Mouse (Mus musculus) cerebellum, adult 9-10 months (tissue): Measurements from ENCODE around the gene Sebox.

Experiments used
- DNase-seq: peaks from one replicate; pipeline ENCODE4 v3.0.0; 2022

Gene Sebox

DNA sequence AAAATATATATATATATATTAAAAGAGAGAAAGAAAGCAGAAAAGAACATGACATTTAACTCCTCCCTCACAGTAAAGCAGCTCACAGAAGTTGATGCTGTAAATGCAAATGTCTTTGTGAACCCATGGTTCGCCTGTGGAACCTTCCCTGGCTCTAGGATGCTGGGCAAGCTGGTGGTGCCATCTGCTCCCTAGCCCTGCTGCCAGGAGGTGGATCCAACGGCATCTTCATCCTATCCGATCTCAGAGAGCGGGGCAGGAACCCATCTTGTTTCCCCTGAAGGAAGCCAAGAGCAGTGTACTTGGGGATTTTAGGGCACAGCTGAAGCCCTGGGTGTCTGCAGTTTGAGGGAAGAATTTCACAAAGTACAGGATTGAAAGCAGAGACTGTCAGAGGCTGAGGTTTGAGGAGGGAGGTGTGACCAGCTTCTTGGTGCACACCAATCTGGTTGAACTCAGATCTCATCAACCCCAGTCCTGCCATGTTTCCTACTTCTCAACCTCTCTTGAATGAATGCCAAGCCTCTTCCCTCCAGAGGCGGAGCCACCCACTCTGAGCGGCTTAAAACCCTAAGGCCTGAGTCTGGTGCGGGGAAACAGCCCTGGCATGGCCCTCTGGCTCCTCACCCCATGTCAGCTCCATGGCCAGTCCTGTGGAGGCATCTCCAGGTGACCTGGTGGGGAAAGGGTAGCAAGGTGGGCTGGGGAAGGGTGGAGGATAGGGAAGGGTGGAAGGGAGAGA lies at the start of gene Sebox:
Sebox (plus strand) TSS at position 539 of the 742 bp plus-strand sequence.
- peak; percentile 92 for DNase-seq

DNA sequence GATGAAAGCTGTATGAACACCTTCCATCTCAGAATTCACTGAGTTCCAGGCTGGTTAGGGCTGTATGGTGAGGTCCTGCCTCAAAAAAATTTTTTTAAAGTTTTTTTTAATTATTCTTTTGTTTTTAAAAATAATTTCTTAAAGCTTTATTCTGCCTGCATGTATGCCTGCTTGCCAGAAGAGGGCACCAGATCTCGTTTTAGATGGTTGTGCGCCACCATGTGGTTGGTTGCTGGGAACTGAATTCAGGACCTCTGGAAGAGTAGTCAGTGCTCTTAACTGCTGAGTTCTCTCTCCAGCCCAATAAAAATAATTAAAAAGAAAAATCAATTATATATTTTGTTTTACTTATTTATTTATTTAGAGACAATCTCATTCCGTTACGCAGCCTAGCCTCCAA lies 49.6 kb upstream of the Sebox start:
- peak; percentile 51 for DNase-seq

DNA sequence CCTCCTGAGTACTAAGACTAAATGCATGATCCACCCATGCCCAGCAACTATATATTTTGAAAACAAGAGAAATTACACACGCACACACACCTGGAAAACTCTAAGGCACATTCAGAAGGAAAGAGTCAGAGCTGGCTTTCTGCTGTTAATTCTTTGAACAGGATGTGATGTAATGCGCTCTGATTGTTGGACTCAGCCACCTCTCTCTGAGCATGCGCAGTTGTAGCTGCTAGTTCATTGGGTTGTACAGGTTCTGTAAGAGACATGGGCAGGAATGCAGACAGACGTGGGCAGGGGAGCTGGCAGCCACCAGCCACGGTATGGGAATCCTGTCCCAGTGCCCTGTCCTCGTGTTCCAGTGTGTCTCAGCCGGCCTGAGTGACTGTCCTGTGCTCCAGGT lies 49.0 kb upstream of the Sebox start:
- DNase-seq, result no peak

DNA sequence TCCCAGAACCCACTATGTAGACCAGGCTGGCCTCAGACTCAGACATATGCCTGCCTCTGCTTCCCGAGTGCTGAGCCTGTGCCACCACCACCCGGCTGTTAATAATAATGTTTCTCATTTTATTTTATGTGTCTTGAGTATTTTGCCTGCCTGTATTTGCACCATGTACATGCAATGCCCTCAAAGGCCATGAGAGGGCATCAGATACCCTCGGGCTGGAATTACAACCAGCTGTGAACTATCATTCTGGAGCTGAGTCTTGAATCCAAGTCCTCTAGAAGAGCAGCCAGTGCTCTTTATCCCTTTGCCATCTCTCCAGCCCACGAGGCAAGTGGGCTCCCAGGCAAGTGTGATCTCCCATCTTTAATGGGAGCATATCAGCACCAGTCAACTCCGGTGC lies 47.9 kb upstream of the Sebox start:
- DNase-seq, result no peak

DNA sequence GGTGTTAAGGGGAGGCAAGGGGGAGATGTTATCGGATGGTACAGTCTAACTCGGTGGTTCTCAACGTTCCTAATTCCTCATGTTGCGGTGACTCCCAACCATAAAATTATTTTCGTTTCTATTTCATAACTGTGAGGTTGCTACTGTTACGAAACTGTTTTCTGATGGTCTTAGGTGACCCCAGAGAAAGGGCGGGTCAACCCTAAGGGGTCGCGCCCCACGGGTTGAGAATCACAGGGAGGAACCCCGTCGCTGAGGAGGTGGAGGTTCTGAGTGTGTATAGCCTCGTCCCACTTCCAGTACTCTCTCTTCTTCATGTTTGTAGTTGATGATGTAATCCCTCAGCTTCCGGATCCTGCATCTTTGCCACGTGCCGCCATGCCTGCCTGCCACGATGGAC lies 44.5 kb upstream of the Sebox start:
- no peak for DNase-seq

DNA sequence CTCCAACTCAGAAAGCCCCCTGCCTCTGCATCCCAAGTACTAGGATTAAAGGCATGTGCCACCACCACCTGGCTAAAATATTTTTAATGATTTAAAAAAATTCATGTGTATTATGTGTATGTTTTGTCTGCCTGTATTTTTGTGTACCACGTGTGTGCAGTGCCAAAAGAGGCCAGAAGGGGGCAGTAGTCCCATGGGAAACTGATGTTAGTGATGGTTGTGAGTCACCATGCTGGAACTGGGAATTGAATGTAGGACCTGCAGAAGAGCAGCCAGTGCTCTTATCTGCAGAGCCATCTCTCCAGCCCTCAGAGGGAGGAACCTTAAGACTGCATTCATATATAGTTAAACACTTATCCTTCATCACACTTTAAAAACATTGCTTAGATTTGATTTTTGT lies 41.4 kb upstream of the Sebox start:
- DNase-seq, result no peak

DNA sequence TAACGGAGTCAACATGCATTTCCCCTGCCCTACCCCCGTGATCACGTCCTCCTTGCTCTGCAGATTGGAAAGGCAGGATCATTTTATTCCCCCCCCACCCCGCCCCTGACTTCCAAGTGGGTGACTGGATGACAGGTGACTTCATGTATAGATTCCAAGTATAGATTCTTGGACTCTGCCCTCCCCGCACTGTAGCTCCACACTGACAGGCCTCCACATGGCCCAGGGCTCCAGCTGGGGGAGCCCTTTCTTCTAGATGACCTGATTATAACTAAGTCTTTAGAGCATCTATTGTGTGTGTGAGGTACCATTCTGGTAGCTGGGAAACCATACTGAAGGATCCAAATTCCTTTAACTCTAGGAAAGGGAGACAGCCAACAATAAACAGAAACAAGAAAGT lies 40.6 kb upstream of the Sebox start:
- DNase-seq, result no peak

DNA sequence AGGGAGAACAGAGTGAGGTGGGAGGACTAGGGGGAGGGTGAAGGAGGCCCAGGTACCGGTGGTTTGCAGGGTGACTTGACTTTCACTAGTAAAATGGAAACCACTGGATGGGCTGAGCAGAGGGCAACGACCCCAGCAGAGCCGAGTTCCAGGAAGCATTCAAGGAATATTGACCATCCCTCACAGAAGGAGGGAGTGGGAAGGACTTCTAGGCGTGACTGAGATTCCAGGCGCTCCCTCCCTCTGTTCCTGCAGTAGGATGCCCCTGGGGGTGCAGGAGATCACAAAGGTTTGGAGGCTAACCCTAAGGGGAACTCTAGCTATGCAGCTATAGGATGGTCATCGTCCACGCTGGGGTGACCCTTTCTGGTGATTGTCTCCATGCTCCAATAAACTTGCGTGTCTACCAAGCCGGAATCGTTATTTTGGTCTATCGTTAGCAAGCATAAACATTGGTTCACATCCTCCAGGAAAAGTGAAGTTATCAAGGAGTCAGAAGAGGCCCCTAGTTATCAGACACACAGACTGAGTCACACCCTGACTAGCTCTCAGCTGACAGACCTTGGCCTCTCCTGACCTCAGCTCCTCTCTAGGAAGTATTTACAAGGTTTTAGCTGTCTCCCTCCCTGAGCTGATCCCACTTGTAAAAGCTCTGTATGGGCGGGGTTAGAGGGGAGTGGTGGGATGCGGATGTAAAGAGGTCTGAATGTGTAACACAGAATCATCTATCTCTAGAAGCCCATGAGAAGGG lies 39.8 kb upstream of the Sebox start:
- no peak for DNase-seq

DNA sequence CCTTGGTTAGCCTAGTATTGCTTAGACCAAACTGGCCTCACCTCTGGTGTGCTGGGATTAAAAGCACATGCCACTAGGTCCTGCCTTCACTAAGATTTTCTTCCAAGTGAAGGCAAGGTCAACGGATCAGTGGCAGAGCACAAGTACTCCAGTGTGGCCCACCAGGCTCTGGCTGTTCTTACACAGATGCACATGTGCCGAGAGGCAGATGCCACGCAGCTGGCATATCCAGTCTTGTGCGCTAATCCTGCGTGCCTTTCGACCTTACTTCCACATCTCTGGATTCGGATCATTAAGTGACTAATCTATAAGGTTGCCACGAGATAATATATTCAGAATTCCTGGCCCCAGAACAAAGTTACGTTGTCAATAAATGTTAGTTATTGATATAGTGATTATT lies 38.1 kb upstream of the Sebox start:
- no peak for DNase-seq

DNA sequence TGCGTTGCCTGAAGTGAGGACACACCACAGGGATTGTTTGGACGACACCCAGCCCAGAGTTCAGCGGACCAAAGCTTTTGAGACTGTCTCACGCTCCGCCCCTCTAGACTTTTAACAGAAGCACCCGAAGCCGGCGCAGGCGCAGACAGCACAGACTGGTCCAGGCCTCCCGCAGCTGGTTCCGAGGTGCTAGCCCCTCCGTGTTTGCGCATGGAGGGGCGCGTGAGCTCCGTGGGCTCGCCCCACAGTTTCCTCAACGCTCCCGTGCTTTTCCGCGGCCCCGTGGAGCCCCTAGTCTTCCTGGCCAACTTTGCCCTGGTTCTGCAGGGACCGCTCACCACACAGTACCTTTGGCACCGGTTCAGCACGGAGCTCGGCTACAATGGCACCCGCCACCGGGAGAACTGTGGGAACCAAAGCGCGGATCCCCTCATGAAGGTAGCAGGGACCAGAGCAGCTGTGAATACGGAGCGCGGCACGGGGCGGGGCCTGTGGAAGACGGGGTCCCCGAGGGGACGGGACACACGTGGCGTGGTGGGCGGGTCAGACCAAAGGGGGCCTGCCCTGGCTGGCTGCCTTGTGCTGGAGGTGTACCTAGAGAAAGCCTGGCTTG lies 37.6 kb upstream of the Sebox start, which contains the start of gene Slc46a1:
Slc46a1 (plus strand) TSS at position 130 of the 613 bp plus-strand sequence.
- peak; percentile 63 for DNase-seq

DNA sequence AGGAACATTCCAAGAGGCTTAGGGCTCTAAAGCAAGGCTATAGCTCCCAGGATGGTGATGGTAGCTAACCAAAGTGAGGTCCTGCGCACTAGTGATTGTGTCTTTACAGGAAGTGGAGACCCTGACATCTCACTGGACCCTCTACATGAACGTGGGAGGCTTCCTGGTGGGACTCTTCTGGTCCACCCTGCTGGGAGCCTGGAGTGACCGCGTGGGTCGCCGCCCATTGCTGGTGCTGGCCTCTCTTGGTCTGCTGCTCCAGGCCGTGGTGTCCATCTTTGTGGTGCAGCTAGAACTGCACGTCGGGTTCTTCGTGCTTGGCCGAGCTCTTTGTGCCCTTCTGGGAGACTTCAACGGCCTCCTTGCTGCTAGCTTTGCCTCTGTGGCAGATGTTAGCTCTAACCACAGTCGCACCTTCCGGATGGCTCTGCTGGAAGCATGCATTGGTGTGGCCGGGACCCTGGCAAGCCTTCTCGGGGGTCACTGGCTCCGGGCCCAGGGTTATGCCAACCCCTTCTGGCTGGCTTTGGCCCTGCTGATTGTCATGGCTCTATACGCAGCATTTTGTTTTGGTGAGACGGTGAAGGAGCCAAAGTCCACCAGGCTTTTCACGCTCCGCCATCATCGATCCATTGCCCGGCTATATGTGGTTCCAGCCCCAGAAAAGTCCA lies 36.9 kb upstream of the Sebox start:
- DNase-seq, result no peak

DNA sequence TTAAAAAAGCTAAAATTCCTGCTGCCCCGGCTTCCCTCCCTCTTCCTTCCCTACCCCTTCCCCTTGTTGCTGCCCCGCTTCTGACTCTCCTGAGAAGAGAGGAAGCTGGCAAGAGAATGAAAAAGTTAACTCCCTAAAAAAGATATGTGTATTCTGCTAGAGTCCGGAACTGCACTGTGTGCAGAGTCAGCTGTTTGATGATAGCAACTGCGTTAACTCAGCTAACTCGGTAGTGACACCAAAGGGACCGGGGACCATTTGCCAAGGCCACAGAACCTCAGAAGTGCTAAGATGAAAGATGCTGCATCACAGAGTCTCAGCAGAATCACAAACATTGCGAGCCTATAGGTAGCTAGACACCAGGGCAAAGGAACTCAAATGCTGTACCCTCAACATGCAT lies 35.7 kb upstream of the Sebox start:
- no peak for DNase-seq

DNA sequence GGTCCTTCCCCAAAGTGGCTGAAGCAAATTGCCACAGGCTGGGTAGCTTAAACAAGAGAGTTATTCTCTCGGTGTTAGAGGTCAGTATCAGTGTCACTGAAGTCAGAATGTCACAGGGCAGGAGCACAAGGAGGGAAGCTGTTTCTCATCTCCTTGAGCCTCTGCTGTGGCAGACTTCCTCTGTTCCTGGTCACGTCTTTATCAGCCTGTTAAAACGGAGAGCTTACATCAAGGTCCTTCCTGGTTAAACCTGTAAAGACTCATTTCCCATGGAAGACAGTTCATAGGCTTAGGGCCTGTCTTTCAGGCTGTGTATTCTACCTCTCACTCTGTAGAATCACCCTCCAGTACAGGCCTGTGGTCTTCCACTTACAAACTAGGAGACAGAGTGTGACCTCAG lies 35.3 kb upstream of the Sebox start:
- DNase-seq, result no peak

DNA sequence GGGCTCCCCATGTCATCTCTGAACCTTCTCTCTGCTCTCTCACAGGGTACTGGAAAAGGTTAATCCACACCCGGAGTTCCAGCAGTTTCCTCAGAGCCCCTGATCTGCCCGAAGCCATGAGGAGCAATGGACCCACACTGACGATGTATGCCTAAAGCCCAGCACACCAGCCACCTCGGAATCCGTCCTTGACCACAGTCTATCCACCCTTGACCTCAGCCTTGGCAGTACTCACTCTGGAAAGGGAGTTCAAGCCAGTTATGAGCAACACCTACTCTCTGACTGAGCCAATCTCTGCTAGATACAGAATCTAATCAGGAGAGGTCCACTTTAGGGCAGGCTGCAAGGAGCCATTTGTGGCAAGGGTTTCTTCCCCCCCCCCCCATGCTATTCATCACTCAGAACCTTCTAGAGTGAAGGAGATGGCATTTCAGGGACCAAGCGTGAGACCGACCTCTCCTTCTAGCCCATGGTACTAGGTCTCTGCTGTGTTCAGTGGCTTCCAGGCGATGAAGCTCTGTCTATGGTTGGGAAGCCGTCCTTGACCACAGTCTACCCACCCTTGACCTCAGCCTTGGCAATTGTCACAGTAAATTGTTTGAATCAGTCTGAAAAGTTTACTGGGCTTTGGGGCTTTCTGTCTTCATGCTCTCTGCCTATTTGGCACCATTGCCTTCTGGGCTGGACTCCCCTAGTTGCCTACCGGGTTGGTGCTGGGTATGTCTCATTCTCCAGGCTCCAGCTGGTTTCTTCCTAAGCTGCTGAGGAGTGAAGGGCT lies 31.7 kb upstream of the Sebox start:
- DNase-seq, result no peak

DNA sequence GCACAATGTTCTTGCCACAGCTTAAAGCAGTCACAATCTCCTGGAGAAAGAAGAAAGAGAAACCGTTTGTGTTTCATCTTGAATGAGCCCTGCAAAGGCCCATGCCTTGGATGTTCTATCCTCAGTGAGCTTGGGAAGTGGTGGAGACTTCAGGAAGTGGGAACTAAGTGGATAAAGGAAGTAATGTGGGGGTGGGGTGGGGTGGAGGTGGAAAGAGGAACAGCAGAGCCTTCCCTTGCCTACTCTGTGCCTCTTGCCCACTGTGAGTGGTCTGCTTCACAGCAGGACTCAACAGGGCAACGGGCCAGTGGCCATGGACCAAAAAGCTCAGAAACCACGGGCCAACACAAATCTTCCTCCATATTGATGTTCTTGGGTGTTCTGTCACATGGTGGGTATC lies 28.0 kb upstream of the Sebox start:
- DNase-seq, result no peak

DNA sequence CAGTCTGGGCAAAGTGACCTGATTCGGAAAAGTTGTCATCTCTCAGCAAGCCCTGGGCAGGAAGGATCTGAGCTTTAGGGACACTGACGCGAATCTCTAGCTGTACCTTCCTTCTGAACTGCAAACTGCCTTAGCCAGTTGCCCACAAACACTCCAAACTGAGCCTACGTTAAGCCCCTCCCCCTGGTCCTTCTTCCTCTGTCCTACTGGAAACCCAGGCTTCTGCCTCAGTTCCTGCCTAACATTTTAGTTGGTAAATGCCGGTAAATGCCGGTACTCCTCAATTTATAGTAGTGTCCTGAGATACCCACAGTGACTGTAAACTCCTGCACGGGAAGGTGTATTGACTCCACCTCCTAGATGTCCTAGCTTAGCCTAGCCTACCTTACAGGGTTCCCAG lies 19.6 kb upstream of the Sebox start:
- DNase-seq, result no peak

DNA sequence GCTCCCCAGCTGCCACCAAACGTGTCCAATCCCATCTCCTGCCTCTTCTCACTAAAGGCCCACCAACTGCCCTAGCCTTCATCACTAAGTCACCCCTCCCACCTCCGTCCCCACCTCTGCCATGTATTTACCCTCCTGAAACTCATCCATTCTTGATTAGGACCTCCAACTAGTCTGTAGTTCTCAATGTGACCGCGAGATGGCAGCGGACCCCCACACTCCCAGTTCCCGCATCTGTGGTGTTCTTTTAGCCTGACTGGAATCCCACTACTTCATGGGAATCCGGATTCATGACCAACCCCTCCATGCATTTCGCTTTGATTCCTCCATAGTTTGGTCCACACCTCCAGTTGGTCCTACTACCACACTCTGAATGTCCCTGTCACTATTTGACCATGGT lies 15.1 kb upstream of the Sebox start:
- DNase-seq, result peak; percentile 86

DNA sequence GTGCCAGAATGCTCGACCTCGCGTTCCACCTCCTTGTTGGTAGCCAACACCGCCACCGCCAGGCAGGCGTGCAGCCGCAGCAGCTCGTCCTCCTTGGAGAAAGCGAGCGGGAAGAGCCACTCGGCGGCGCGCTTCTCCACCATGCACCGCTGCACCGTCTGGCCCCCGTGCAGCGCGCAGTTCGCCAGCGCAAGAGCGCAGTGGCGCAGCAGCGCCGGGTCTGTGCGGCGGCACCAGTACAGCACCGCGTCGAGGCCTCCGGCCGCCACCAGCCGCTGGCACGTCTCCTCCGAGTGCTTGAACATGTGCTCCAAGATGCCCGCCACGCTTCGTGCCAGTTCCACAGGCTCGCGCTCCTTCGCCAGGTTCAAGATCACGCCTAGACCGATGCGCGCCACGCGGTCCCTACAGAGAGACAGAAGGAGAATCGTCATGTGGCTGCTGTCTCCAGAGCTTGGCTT lies 12.4 kb upstream of the Sebox start:
- peak; percentile 73 for DNase-seq

DNA sequence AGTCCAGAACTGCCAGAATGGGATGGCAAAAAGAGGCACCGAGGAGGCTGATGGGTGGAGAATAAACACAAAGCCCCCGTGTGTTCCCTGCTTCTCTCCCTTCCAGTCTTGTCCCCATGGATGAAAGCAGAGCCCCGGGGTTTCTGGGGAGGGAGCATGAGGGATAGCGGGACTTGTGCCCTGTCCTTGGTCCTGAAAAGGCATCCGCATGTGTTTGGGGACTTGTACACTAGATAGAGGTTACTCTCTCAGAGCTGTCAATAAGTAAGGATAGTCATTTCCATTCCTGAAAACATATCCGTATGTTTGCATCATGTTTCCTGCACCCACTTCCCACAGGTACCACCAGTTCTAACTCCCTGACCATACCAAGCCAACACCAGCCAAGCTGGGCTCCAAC lies 7.3 kb upstream of the Sebox start:
- DNase-seq, result no peak

DNA sequence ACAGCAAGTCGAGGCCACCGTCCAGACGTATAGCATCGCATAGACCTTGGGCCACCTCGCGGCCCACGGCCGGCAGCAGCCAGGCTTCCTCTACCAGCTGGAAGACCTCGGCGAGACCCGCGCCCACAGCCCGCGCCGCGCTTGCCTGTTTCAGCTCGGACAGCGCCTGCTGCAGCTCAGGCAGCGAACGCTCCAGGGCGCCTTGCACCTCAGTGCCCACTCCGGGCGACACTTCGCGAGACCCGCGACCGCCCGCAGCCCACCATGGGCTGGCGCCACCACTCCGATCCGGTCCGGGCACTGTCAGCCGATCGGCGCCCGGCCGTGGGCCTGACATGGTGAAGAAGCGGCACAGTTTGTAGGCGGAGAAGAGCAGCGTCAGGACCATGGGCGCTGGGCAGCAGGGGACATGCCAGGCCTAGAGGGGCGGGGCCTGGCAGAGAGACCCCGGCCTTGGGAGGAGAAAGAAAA lies 6.1 kb upstream of the Sebox start:
- DNase-seq, result peak; percentile 73

DNA sequence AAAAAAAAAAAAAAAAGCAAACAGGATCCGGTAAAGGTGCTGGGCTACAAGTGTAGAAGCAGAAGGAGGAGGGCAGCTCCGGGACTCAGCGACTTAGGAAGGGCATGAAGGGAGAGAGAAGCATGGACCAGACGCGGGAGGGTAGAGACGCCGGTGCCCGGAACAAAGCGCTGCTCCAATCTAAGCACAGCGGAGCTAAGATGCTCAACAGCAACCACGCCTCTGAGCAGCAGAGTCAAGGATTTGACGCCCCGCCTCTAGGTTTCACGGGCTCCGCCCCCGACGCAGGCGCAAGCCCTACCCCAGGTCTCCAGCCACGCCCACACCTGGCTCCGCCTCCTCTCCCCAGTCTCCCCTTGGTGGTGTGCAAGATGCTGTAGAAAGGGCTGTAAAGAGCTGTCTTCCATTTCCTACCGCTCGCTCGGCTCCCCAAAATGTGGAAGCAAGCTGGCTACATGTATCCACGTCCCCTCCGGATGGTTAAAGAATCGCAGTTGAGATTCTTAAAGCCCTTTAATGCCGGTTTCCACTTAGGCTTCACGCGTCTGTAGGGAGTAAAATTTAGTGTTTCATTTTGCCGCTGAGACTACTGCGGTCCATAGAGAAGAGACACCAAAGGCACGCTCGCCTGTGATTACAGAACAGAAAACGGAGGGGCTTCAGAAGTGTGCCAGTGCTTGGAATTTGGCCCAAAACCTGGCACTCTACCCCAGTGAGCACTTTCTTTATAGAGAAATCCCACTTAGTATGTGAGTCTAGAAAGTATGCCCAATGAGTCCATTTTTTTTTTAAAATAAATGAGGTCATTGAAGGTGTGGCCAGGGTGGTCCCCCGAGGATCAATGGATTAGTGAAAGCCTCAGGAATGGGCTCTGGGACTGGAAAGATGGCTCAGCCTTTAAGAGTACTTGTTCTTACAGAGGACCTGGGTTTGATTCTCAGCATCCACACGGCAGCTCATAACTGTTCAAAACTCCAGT lies 5.4 kb upstream of the Sebox start, which contains the start of gene Sarm1:
Sarm1 (minus strand) TSS at position 211 of the 979 bp plus-strand sequence.
- peak; percentile 99 for DNase-seq
